Mouse (Mus musculus) lung, postnatal 36 days (tissue): ENCODE measurements around the gene Suco.
A peak's percentile ranks its signal among the peaks of the same experiment; 100 is the strongest.

Experiments
- DNase-seq: peaks from one replicate; pipeline ENCODE4 v3.0.0; 2022; ENCODE audit warnings: mixed read lengths

Suco gene

DNA sequence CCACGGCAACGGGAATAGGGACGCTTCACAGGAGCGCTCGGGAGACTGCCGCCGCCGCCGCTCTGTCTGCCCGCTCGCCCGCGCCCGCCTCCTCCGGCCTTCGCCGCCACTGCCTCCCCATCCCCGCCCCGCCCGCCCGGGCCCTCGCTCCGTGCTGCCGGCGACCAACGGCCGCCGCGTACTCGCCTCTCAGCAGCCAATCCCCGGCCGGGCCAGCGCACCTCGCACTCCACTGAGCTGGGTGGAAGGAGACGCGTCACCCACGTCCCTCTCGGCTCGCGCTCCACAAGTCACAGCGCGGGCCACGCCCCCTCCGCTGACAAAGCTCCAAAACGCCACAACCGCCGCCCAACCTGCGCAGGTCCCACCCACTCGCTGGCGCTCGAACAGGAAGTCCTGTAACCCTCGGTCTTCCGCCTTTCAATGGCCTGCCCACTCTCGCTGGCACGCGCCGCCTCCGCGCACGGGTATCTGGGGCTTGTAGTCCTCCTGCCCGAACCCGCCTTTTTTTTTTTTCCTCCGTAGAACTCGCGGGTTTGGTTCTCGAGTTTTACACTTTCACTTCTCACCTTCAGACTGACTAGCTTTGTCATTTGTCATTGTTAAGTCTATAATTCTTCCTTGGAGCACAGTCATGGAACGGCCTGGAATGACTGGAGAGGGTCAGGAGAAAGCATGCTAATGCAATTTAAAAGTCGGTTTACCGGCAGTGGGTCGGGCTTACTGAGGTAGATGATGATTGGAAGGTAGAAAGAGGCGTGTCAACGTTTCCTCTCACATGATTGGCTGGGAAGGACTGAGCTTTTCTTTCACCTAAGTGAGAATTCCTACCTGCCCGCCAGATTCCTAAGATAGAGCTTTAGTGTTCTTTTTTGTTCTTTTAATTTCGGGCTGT, at the start of gene Suco:
Gene Suco (minus strand): TSS at position 130 of the 895 bp plus-strand sequence.
- peak; percentile 100 for DNase-seq

DNA sequence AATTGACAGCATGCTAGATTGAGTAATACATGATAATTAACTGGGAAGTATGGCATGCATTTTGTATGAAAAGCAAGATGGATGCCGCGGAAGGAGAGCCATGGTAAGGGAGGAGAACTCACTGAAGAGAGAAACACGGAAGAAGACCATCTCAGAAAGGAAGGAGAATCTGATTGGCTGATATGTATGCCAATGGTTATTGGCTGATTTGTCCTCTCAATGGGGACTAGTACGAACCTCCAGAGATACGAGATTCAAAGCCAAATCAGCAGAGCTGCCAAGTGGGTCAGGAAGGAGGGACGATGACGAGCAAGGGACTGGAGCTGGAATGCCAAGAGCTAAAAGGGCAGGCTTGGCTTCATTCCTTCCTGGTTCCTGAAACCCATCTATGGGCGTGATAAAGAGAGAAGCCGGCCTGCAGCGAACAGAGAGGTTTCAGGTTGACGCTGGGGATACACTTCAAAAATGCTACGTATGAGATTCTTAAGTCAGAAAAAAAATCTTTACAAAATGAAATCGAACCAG, 48.9 kb upstream of the Suco start:
- peak; percentile 59 for DNase-seq

DNA sequence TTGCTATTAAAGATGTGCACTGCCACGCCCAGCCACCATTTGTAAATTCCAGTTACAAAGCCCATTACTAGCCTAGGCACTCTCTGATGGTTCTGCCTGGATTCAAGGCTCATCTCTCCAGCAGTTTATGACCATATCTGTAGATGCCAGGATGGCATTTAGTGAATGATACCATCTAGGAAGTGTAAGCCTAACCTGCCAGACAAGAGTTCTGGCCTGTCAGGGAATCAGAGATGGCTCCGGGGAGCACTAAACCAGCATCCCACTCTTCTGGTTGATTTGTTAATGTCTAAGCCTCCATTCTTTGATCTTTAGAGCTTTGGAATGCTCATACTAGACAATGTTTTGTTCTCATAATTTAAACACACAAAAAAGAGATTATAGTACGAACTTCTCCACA, 47.8 kb upstream of the Suco start:
- DNase-seq = no peak

DNA sequence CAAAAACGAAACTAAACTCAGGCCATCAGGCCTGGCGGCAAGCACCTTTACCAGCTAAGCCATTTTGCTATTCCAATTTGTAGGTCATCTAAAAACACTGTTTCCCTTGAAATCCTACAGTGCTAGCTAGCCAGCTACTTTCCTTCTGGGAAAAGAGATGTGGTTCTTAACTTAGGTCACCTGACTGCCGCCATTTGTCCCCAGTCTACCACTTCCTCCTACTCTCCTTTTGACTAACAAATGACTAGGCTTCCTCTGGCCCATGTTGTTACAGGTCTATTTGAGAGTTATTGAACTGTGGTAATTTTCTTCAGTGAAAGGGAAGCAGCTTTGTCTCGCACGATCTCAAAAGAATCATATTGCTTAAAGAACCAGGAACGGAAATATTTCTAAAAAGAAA, 45.4 kb upstream of the Suco start:
- DNase-seq = no peak

DNA sequence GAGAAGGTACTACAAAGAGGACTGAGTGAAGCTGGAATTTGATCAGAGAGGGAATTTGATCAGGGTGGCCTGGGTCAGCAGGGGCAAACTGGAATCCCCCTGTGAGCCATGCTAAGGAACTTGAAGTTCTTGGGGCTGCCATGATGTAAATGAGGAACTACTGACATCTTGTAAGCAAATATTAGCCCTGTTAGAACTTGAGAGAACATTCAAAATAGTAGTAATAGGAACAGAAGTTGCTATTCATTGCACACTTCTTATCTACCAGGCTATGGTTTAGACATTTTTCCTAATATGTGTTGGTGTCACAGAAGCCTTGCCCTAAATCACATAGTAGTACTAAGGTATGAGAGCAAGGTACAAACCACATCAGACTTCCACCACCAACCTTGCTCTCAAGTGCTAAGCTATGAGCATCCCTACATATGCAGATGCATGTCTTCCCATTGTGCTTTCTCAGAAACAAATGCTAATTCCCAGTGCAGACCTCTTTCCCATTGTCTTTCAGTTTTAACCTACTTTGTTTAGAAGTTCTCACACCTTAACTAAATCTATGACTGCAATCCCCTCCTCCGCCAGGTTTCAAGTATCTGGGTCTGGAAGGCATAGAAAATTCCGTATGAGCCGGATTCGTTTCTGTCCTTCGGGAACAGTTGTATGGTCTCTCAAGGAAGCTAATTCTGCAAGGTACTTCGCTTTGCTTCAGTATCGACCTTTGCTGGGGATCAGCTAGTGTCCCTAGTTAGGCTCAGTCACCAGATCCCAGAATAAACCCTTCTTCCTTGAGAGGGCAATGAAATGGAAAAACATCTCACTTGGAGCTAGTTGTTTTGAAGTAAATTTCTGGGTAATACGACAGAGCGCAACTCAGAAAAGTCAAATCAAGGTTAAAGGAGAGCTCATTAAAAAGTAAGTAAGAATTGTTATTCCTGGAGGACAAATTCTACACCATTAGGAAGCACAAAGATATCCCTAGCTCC, 44.3 kb upstream of the Suco start:
- no peak for DNase-seq

DNA sequence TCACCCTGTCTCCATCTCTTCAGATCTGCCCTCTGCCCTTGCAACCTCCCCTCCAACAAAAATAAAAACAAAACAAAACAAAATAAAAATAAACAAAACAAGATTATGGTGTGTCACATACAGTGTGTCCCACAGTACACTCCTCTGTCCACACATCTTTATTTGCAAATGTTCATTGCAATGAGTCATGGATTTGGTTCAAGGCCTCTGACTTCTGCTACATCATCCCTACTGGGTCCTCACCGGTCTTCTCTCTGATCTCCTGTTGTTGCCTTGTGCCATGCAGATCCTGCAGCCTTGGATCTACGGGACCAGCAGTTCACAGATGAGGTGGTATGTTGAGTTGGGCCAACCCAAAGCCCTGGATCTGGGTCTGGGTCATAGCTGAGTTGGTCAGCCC, 43.1 kb upstream of the Suco start:
- DNase-seq = no peak

DNA sequence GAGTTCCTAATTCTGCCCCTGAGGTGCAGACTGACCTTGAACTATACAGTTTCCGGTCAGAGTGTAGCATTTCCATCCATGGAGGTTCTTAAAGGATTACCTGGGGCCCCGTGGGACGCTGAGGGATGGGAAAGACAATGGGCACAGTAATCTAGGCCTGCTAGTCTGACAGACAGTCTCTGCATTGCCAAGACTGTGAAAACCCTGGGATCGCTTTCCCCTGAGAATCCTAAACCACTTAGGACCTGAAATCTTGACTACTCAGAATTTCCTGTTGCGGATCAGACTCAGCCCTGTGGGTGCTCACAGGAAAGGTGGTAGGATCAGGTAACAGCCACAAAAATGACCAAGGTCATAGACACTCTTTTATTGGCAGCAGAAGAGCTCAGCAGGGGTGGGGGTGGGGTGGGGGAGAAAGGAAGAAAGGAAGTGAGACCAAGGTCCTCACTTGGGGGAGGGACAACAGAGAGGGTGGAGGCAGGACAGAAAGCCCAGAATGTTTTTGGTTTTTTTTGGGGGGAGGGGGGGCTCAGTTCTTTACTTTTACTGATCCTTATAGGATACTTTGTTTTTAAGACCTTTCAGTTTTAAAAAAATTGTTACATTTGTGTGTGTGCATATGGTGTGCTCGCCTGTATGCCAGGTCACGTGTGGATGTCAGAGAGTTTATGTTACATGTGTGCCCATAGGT, 42.3 kb upstream of the Suco start:
- no peak for DNase-seq

DNA sequence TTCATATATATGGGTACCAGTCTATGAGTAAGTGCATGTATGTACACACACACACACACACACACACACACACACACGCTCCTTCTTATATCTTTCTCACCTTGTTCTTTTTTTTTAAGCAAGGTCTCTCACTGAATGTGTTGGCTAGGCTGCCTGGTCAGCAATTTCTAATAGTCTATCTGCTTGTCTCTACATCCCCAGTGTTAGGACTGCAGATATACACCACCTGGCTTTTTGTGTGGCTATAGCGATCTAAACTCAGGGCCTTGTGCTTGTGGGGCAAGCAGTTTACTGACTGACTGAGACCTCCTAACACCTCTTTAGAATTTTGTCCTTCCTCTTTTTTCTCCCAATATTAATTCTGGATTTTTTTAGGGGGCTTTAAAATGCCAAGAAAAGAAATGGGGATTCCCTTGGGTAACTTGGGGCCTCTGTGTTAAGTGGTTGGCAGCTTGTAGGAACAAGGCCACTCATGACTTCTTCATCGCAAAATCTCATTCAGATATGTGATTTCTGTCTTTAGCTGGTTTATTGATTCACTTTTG, 41.5 kb upstream of the Suco start:
- no peak for DNase-seq

DNA sequence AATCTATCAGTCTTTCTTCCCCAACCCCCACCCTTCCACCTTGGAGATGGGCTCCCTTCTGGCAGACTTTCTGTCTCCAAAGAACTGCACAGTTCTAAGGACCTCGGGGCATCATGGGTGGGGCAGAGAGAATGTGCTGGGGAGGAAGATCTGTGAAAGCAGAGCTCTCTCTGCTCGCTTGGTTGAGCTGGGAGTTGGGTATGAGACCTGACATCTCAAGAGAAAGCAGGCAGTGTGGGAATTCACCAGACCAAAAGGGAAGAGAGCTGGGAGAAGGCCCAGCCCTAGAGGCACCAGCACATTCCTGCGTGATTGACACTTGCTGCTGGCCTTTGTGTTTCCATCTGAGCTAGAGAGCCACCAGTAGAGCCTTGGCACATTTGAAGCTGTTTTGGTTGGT, 39.6 kb upstream of the Suco start:
- no peak for DNase-seq

DNA sequence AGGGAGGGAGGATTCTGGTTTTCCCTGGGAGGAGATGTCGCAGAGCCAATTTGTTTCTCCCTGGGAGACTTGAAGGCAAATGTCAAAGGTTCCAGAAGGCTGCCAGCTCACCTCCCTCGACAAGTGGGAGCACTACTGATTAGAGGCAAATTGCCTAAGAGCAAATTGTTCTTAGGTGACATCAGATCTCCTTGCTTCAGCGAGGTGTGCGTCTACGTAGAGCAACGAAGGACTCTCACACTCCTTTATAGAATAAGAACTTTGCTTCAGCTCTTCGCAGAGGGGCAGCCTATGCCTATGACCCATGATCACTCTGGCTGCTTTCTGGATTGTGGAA, 37.1 kb upstream of the Suco start:
- DNase-seq = peak; percentile 67

DNA sequence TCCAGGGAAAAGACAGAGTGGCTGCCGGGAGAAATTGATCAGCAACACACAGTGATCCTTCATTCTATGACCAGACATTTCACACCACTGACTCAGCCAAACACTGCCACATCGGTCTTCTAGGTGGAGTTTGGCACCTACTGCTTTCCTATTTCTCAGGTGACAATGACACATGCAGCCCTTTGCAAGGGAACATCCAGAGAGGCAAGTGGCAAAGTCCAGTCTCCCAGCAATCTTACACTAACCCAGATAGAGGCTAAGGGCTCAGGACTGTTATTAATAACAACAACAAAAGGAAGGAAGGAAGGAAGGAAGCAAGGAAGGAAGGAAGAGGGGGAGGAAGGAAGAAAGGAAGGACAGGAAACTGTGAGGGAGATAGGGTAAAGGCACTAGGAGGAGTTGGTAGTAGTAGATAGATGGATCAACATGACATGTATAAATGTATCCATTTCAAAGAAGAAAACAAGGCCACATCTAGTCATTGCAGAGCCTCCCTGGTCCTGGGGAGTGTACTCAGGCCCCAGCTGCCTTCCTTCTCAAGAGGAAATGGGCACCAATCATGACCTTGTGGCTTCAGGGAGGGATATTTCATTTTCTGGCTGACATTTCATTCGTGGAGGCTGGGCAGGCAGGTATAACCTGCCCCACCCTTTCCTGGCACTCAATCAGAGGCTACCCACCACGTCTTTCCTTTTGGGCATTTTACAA, 36.6 kb upstream of the Suco start:
- DNase-seq = no peak

DNA sequence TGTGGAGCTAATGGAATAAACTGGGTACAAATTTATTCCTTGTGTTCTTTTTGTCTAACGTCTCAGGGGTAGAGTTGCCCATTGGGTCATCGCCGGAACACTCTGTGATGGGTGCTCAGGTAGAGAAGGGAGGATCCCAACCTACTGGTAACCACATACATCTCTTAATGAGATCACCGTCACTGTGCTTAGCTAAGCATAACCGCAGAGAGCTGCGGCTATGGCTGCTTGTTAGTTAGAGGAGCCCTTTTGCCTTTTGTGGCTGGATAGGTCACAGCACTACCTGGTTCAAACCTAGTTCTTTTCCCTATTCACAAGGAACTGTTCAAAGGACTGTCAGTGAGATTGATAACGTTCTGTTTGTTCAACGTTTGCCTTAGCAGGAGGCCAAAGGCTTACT, 32.6 kb upstream of the Suco start:
- DNase-seq = no peak

DNA sequence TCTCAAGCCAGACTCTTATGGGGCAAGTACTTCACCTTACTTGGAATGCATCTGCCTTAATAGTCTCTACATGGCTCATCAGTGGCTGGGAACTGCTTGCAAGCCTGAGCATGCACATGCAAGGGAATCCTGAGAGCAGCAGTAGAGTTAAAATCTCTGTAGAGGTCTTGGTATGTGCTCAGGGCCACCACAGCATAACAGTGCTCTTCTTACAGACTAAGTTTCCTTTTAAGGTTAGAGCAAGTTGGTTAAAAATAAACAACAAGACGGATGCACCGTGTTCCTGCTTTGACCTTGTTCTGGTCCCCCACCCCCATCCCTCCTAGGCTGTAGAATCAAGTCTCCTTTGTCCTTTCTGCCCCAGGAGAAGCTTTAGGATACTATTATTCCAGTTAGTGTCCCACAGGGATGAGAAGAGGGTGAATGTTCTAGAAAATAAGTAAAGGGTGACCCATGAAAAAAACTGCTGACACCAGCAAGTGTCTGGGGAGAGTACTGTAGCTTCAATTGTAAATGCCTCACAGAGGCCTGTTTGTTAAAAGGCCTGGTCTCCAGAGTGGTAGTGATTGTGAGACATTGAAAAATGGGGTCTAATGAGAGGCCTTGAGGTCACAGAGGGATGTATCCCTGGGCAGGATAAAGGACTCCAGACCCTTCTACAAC, 31.4 kb upstream of the Suco start:
- no peak for DNase-seq

DNA sequence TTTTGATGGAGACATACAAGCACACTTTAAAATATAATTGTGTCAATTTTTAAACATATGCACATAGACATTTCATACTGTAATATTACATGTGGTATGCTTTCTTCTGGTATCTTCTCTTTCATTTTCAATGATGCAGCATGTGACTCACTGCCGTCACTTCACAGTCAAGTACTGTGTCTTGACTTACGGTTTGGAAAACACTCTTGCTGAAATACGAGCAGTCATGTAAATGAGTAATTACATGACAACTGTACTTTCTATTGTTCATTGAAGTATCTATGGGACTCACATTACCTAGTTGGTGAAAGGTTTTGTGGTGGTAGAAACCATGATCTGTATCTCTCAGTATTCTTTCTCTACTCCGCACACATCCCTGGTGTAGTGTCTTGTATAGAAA, 30.6 kb upstream of the Suco start:
- DNase-seq = no peak

DNA sequence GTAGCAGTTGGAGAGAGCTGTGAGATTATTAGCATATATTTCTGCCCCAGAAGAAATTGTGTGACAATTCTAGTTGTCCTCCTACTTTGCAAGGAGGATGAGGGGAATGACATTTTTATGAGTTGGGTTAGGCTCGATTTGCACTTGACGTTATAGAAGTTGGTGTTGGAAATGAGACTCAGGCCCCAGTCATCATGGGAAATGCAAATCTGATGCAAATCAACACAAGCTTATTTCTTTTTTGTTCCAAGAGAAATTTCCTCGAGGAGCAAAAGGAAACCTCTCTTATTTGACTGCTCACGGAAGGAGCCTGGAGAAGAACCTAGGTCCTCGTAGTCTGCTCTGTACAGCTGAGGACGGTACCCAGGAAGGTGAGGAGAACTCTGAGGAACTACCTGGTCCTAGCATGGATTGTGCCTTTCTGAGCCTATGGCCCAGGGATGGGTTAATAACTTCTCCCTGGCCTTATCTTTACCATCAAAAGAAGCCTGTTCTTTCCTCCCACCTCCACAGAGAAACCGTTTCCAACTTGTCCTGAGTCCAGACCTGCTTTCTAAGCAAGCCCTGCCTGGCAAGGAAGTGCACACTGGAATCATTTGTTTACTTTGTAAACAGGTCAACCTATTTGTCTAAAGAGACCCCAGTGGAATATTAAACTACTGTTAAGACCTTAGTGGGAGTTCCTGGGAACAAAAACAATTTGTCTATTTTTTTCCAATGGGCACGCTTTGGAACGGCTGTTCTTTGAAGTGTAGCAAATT, 26.4 kb upstream of the Suco start:
- DNase-seq = no peak

DNA sequence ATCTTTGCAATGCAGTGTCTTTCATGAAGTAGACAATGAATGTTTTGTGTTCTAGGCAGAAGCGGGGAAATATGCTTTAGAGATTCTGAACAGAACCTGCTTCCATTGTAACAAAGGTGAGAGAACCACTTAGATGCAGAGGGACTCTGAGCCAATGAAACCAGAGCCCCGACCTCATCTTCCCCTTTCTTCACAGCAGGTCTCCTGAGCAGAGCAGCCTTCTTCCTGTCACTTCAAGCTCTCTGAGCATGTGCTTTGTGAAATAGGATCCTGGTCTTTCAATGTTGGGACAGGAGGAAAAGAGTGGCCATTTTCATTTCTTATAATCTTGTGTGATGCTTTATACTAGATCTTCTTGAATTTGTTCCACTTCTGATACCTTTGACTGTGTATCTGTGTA, 23.6 kb upstream of the Suco start:
- no peak for DNase-seq

DNA sequence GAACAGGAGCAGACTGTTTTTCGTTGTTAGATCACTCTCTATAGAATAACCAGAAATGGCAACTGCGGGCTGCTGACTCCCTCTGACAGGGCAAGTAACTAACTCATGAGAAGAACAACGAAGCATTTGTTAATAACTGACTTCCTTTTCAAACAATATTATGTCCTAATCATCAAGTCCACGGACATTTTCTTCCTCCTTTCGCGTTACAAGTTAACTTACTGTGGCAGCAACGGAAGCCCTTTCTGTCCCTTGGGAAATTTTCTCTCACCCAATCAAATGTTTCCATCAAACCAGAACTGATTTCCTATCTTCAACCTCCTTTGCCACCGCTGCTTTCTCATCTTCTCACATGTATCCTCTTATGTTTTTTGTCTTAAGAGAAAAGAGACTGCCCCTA, 20.8 kb upstream of the Suco start:
- DNase-seq = no peak

DNA sequence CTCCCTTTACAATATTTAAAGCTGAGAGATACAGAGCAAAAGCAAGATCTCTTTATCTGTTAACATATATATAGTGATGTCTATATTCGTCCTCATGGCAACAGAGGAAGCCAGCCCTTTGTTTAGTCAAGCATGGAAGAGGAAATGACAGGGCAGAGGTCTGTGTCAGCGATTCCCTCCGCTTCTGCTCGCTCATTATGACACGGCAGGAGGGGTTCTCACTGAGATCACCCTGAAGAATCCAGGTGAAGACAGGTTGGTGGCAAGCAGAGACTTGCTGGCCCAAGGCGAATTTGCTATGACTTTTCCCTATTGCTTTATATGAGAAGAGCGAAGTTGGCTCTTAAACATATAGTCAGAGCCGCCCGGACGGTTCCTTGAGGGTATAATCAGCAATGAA, 19.6 kb upstream of the Suco start:
- DNase-seq = no peak

DNA sequence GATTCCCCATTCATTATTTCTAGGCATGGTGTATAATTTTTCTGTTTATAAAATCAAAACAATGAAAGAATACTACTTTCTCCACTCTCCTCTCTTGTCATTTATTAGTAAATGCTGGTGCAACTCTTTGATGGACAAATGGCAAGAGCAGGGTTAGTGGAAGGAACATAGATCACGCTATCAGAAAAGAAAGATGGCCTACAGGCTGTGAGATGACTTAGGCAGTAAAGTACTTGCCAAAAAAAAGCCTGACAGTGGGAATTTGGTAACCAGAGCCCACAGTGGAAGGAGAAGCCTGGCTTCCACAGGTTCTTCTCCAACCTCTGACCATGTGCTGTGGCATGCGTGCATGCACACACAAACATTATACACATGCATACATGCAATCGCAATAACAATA, 18.5 kb upstream of the Suco start:
- no peak for DNase-seq

DNA sequence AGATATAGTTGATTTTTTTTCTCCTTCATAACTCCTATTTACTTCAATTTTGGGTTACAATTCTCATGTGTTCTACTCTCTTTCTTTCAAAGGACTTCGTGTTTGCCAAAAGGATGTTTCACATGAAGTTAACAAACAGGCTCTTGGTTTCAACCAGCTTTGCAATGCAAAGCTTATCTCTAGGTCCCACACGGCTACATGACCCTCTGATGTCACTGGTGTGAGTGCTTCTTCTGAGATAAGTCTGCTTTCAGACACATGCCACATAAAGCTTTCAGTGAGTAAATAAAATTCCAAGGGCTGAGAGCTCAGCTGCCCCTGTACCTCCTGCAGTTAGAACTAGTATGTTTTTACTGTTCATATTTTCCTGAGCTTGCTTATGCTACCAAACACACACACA, 18.1 kb upstream of the Suco start:
- DNase-seq = no peak

DNA sequence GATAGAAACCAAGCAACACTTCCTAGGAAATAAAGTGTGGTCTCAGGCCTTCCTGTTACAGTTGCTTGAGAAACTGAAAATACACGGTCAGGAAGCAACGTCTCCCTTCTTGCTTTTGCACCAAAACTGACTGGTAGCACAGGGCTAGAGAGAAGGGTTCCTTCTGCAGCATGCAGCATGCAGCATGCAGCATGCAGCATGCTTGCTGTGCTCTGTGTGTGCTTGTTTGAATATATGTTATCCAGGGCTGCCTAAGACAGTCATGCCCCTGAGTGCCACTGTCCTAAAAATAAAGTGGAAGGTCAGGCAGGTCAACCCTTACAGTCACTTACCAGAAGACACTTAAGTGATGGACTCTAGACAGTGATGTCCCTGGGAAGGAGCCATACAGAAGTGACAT, 17.6 kb upstream of the Suco start:
- DNase-seq = no peak
